ENCODE assay signal across 15 mouse cellular contexts in genomic region chr6:82589387-82589786, GRCm38 (mm10).
DNase-seq lines count a peak whose midpoint lies in the region; ATAC-seq and TF ChIP-seq lines count a peak whose summit lies in the region.
"Had no signal": no experiment of that assay in that cellular context is flagged by ENCODE, and none has a peak within 500 bp of the region (broad histone marks: within the 10 kb centered on the region; RNA-seq: fewer than 3 reads in every experiment).

No protein-coding gene starts in this region.

- WGBS in kidney, embryonic 14.5 days, result 61% methylated on average over 7 of the region's 7 CpGs
- WGBS in heart, postnatal 0 days, result 45% methylated on average over 7 of the region's 7 CpGs

- no peaks in the 10 kb centered on the region for H3K9me3 ChIP-seq in kidney, embryonic 14.5 days (ENCODE audit: control insufficient read depth, low read length)
- 0 out of 2 replicates have a peak, but pooled peaks cover 4% of the 10 kb centered on the region for H3K9me3 ChIP-seq in heart, postnatal 0 days (replicated peaks; ENCODE audit: control insufficient read depth, low read length)
- H3K9me3 ChIP-seq: embryonic facial prominence, embryonic 12.5 days; limb, embryonic 12.5 days; midbrain, embryonic 12.5 days had no signal

- H3K4me1 ChIP-seq in kidney, embryonic 14.5 days (ENCODE audit: control insufficient read depth, insufficient read depth, low read length), result no peaks in the 10 kb centered on the region; the same call in 1 of the 2 replicates
- H3K4me1 ChIP-seq in heart, postnatal 0 days (ENCODE audit: control insufficient read depth, insufficient read depth), result no peaks in the 10 kb centered on the region
- H3K4me1 ChIP-seq: embryonic facial prominence, embryonic 12.5 days; limb, embryonic 12.5 days; midbrain, embryonic 12.5 days had no signal

- TF ChIP-seq CTCF in heart, postnatal 0 days (IDR thresholded peaks at IDR 0.05; ENCODE audit: low read depth), result no peak

- H3K27me3 ChIP-seq in kidney, embryonic 14.5 days (ENCODE audit: control insufficient read depth, insufficient read depth, low read length), result no peaks in the 10 kb centered on the region
- H3K27me3 ChIP-seq in heart, postnatal 0 days (ENCODE audit: control insufficient read depth, insufficient read depth, low read length), result peaks cover 26% of the 10 kb centered on the region
- H3K27me3 ChIP-seq: embryonic facial prominence, embryonic 12.5 days; midbrain, embryonic 12.5 days had no signal

- no peaks in the 10 kb centered on the region for H3K36me3 ChIP-seq in kidney, embryonic 14.5 days (ENCODE audit: control insufficient read depth, insufficient read depth, low read length)
- H3K36me3 ChIP-seq in heart, postnatal 0 days (replicated peaks; ENCODE audit: control insufficient read depth, insufficient read depth, low read length), result no peaks in the 10 kb centered on the region
- H3K36me3 ChIP-seq: embryonic facial prominence, embryonic 12.5 days; limb, embryonic 12.5 days; midbrain, embryonic 12.5 days had no signal

- H3K4me2 ChIP-seq in kidney, embryonic 14.5 days (replicated peaks; ENCODE audit: low read depth, low read length), result no peak overlapping the region
- no peak overlapping the region for H3K4me2 ChIP-seq in heart, postnatal 0 days (ENCODE audit: low read depth, low read length)
- H3K4me2 ChIP-seq: embryonic facial prominence, embryonic 12.5 days; limb, embryonic 12.5 days; midbrain, embryonic 12.5 days had no signal

- no peak overlapping the region for H3K27ac ChIP-seq in kidney, embryonic 14.5 days (ENCODE audit: low read depth, low read length)
- no peak overlapping the region for H3K27ac ChIP-seq in heart, postnatal 0 days (ENCODE audit: low read depth)
- H3K27ac ChIP-seq: embryonic facial prominence, embryonic 12.5 days; limb, embryonic 12.5 days; midbrain, embryonic 12.5 days had no signal

- H3K9ac ChIP-seq in kidney, embryonic 14.5 days (ENCODE audit: low read depth, low read length), result no peak overlapping the region
- H3K9ac ChIP-seq in heart, postnatal 0 days (replicated peaks; ENCODE audit: low read depth, low read length), result no peak overlapping the region
- H3K9ac ChIP-seq: embryonic facial prominence, embryonic 12.5 days; limb, embryonic 12.5 days; midbrain, embryonic 12.5 days had no signal

- H3K4me3 ChIP-seq in kidney, embryonic 14.5 days (ENCODE audit: low read length), result no peak overlapping the region
- no peak overlapping the region for H3K4me3 ChIP-seq in heart, postnatal 0 days (ENCODE audit: low read depth, low read length)
- H3K4me3 ChIP-seq: embryonic facial prominence, embryonic 12.5 days; limb, embryonic 12.5 days; midbrain, embryonic 12.5 days had no signal

- TF ChIP-seq EP300 in heart, postnatal 0 days (IDR thresholded peaks at IDR 0.05; ENCODE audit: low read depth), result no peak

- DNase-seq in cerebellum, postnatal 25 days, result peak; percentile 7 to 25
- no peak for DNase-seq in cerebellum, adult 8-10 months
- DNase-seq in kidney, adult 11 months, result no peak
- peak; percentile 86 for DNase-seq in Muller cell, postnatal 12 days (ENCODE audit: inconsistent ontology term)
- DNase-seq in heart, postnatal 0 days (ENCODE audit: low spot score), result peak; percentile 24
- DNase-seq in ovary, postnatal 14 days (ENCODE audit: low spot score), result no peak
- DNase-seq in neural tube, embryonic 10.5 days (ENCODE audit: extremely low spot score, low spot score), result no peak
- DNase-seq: cerebellum, postnatal 36 days; kidney, postnatal 36 days; right cerebral cortex, adult 18-20 months had no signal

- peak; percentile 49; the same call in 1 of the 2 replicates for ATAC-seq in kidney, embryonic 14.5 days (ENCODE audit: low FRiP score, low TSS enrichment)
- ATAC-seq in heart, postnatal 0 days (ENCODE audit: insufficient read depth, low read depth), result peak; percentile 76
- ATAC-seq: inflammation-experienced regulatory T-cells, adult 6 months had no signal

Comparison
In these comparisons a context has a peak if more than half of its experiments do, and no peak if none do; other contexts are left out.
1. DNase-seq: peak in cerebellum, postnatal 25 days (2 of 2), Muller cell, postnatal 12 days (single experiment) and heart, postnatal 0 days (single experiment); none in cerebellum, adult 8-10 months (single experiment), kidney, adult 11 months (single experiment), ovary, postnatal 14 days (single experiment) and neural tube, embryonic 10.5 days (single experiment).